21 mouse cellular contexts compared by ENCODE assay signal in the genomic region with DNA sequence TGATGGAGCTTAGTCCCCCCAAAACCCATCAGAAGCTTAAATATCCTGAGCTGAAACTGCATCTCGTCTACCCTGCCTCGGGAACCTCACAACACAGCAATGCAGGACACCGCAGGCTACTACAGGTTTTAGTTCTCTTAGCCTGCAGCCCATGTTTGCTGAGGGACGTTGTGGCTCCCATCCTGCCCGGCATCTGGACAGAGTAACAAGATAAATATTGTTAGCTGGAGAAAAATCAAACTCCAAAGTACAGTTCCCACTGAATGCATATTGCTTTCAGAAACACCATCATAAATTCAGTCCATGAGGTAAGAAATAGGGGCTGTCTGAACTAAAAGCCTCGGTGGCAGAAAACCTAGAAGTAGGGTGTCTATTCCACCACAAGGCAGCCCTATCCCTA. TPM values are rescaled to one million over a fixed set of nuclear protein-coding genes. Genes with fewer than 3 reads are reported as not detected.
"Had no signal": no experiment of that assay in that cellular context is flagged by ENCODE, and none has a peak within 500 bp of the region (broad histone marks: within the 10 kb centered on the region; RNA-seq: fewer than 3 reads in every experiment).

No protein-coding gene starts in this region.

- H3K9me3 ChIP-seq: midbrain, embryonic 10.5 days; midbrain, embryonic 12.5 days; neural tube, embryonic 13.5 days; neural tube, embryonic 15.5 days; stomach, embryonic 15.5 days had no signal

- H3K4me2 ChIP-seq: lung, embryonic 14.5 days; midbrain, embryonic 12.5 days; neural tube, embryonic 13.5 days; neural tube, embryonic 15.5 days; stomach, embryonic 15.5 days had no signal

- H3K36me3 ChIP-seq: midbrain, embryonic 12.5 days; neural tube, embryonic 13.5 days; neural tube, embryonic 15.5 days; stomach, embryonic 15.5 days had no signal

- ATAC-seq: midbrain, embryonic 16.5 days had no signal

- H3K27me3 ChIP-seq: midbrain, embryonic 12.5 days; neural tube, embryonic 13.5 days; neural tube, embryonic 15.5 days; stomach, embryonic 15.5 days had no signal

- DNase-seq: lung, adult 18-20 months; lung, embryonic 14.5 days; lung, postnatal 10 days; lung, postnatal 4 days; midbrain, embryonic 14.5 days; retina, postnatal 1 day; right cerebral cortex, adult 18-20 months; right cerebral cortex, postnatal 25 days; right cerebral cortex, postnatal 4 days; thymus, adult 2 months; thymus, postnatal 25 days; thymus, postnatal 4 days had no signal

- H3K27ac ChIP-seq: midbrain, embryonic 10.5 days; midbrain, embryonic 12.5 days; neural tube, embryonic 13.5 days; neural tube, embryonic 15.5 days; stomach, embryonic 15.5 days; stomach, postnatal 0 days had no signal

- H3K4me3 ChIP-seq: midbrain, embryonic 10.5 days; midbrain, embryonic 12.5 days; myocyte; neural tube, embryonic 13.5 days; neural tube, embryonic 15.5 days; stomach, embryonic 15.5 days had no signal

- H3K9ac ChIP-seq: lung, embryonic 14.5 days; midbrain, embryonic 12.5 days; neural tube, embryonic 13.5 days; neural tube, embryonic 15.5 days; stomach, embryonic 15.5 days had no signal

RNA-seq across cellular contexts. Expression of a gene that starts 10.8 kb away (rescaled TPM):
- total RNA-seq: megakaryocyte-erythroid progenitor cell, adult 5-6 weeks had no signal
